Mouse (Mus musculus) kidney, adult 18-20 months (tissue): ENCODE measurements around the gene Pvr.
"Not testable (repeated sequence)": the region's sequence is repeated elsewhere in the genome, so short reads cannot be mapped to it uniquely, and the experiment has no call there.

ENCODE experiments used
- DNase-seq: peaks from one replicate; pipeline ENCODE4 v3.0.0; 2021

Gene Pvr

DNA sequence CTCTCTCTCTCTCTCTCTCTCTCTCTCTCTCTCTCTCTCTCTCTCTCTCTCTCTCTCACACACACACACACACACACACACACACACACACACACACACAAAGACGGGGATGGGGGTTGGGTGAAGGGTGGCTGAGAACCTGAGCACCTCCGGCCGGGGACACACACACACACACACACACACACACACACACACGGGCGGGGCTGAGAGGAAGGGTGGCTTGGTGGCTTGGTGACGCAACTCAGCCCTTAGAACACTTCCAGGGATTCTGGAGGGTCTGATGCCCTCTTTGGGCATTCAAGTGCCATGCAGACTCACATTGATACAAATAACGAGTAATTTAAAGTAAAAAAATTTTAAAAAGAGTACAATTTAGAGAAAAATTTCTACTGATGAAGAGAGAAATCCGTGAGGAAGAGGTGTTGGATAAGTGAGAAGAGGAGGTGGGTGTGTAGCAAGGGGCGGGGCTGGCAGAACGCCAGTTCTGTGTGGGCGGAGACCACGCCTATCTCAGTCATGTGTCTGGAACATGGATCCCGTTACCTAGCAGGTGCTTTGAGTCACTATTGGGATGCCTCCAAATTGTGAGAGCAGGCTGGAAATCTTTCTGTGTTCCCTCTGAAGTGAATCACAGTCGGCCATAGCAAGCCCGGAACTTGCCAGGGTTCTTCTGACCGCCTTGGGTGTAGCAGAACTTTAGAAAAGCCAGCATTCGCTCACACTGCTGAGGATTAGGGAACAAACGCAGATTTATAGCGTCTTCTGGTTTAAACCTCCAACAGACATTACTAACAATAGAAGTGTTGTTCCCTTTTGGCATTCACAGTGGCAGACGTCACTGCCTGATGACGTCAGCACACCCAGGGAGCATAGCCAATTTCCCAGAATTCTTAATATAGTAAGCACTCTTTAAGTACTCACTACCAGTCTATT, 12.2 kb upstream of the Pvr start:
- DNase-seq = peak; percentile 51

DNA sequence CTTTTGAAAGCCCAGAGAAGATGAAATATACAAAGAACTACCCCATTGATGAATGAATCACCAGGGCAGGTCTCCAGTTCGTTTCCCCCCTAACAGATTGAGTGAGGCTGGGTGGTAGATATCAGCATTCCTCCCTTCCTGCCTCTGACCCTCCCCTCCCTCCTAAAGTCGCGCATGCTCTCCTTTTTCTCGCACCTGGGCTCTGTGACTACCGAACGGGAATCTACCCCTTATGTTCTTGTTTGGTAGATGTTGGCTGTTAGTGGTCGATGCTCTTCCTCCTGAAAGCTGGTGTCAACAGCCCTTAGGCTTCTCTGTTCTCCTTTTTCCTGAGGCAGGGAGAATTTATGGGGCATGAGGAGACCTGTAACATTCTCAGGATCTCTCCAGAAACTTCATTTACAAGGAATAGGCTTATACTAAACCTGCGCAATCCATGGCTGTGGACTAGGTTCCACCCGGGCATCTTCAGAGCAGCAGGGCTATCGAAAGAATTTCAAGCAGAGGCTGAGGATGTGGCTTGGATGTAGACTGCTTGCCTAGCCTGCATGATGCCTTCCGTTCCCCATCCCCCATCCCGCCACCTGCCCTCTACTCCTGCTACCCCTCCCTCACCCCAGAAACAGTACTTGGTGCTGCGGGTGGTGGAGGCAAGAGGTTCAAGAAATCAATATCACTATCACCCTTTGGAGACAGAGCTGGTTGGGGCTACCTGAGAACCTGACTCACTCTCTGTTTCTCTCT, 11.3 kb upstream of the Pvr start:
- no peak for DNase-seq

DNA sequence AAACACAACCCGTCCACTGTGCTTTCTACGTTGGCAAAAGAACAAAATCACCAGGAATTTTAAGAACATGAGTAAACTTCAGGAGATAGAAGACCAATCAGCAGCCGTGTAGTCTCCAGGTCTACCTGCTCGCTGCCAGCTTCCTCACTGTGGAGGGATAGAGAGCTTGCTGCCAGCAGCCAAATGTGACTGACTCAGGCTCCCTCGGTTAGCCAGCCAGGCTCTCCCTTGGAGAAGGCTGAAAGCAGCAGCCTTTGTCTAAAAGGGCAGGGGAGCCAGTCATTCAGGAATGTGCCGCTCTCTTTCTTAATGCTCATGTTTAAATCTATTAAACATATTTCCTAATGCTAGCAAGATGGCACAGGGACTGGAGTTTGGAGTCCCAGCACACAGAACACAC, 9.5 kb upstream of the Pvr start:
- not testable (repeated sequence) for DNase-seq

DNA sequence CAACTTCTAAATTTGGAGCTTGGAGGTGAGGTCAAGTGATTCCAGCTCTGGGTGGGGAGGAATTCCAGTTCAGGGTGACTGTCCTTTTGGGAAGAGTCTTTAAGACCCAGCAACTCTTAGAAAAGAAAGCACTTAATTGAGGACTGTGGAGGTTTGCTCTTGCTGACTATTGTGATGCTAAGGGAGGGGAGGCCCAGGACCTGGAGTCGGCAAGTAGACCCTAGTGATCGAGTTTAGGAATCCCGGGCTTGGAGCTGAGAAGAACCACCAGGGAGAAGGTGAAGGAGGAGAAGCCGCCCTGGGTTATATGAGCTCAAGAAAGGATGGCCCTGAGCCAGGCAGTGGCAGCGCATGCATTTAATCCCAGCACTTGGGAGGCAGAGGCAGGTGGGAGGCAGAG, 7.5 kb upstream of the Pvr start:
- no peak for DNase-seq

DNA sequence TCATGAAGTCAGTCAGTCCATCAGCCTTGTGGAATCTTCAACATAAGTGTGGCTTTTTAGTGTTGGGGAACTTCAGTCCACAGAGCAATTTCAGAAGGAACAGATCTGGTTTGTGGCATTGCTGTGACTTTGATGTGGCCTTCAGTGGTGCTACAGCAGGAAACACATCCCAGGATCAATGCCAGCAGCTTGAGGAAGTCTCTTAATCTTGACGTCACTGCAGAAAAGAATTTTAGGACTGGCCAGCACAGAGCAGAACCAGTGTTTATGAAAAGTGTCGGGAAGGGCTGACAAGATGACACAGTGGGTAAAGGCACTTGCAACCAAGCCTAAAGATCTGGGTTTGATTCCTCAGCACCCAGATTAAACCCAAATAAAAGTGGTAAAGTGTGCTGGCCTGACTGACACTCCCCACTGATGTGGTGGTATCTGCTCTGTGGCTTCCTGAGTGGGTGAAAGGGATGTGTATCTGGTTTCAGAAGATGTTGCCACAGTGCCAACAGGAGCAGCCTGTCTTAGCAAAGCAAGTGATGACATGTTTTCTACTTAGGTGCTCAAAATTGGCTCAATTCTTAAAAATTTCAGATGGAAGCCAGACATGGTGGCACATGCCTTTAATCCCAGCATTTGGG, 6.0 kb upstream of the Pvr start:
- DNase-seq = no peak

DNA sequence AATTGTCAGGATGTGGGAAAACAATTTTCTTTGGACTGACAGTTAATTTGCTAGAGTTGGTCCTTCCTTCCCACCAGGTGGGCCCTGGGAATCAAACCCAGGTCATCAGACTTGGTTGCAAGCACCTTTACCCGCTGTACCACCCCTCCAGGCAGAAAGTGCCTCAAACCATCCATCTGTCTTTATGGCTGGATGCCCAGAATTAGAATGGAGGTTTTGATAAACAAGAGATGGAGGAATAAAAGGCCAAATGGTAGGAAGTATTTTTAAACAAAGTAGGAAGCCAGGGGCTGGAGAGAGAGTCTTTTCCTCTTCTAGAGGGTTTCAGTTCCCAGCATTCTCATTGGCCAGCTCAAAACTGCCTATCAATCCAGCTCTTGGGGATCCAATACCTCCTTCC, 4.4 kb upstream of the Pvr start:
- no peak for DNase-seq

DNA sequence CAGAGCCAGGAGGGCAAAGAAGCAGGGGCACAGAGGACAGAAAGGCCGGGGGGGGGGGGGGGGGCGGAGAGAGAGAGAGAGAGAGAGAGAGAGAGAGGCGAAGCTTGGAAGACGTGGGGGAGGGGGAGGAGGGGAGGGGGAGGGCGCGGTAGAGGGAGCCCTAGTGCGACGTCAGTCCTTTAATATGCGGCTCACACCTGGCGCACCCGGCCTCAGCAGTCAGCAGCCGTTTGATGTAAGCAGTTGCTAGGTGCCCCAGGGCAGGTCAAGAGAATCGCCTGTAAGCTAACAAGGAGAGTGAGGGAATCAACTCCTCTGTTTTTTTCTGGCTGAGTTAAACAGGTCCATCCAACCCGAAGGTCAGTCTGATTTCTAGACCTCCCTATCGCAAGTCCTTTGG, 2.8 kb upstream of the Pvr start:
- peak; percentile 26 for DNase-seq

DNA sequence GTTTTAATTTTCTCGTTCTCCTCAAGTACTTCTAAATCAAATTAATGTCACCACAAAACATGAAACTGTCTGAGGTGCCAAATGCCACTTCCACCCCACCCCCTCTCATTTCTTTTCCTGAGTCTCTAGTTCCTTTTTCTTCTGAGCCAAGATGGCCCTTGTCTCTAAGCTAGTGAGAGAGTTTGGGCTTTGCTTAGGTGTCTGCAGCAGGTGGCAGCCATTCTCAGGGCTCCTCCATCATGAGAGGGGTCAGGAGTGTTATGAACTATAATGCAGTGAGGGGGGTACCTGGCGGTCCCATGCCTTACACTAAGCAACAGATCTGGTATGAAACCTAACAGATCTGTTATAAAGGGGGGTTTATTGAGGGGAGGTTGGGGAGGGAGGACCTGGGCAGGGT, 2.4 kb upstream of the Pvr start:
- no peak for DNase-seq

DNA sequence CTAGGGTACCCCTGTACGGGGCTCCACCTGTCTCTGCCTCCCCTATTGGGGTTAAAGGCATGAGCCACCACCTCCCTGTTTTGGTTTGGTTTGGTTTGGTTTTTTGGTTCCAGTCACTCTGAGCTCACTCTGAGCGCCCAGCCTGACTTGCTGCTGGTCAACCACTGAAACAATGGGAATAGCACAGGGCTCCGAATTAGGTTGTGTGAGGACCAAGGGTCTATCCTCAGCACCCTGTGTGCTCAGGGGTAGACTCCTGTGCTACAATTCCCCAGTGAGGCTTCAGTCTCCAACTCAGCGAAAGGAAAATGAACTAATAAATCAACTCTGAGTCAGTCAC, 824 bp downstream of the Pvr start:
- DNase-seq = no peak

DNA sequence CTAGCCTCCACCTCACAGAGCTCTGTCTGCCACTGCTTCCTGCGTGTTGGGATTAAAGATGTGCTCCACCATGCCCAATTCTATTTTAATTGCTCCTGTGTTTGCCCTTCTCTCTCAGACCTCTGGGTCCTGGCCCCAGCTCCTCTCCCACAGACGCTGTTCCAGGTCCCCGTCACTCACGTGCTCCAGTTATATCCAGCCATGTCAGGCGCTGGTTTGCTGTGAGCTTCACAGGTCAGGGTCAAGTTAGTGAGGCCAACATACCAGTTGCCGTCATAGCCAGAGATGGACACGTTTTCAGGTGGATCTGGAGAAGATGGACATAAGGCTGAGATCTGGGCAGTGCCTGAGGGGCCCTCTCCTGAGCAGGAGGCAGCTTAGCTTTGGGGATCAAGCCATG, 6.4 kb downstream of the Pvr start:
- DNase-seq = no peak

DNA sequence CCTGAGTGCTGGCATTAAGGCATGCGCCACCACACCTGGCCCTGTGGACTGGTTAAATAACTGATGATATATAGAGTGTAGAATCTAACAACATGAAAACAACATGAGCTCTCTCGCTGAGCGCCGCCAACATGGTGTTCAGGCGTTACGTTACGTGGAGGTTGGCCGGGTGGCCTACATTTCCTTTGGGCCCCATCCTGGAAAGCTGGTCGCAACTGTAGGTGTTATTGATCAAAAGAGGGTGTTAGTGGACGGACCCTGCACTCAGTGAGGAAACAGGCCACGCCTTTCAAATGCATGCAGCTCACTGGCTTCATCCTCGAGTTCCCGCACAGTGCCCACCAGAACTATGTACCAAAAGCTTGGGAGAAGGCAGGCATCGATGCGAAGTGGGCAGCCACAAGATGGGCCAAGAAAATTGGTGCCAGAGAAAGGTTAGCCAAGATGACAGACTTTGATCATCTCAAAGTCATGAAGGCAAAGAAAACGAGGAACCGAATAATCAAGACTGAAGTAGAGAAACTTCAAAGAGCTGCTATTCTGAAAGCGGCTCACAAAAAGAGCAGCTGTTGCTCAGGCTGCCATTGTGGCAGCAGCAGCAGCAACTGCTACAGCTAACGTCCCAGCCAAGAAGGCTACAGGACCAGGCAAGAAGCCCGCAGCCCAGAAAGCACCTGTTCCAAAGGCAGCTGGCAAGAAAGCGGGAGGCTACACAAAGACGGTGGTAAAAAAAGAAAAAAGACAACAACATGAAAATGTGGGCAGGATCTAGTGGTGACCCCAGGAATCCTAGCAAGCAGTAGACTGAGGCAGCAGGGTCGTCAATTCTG, 9.1 kb downstream of the Pvr start:
- DNase-seq = no peak

DNA sequence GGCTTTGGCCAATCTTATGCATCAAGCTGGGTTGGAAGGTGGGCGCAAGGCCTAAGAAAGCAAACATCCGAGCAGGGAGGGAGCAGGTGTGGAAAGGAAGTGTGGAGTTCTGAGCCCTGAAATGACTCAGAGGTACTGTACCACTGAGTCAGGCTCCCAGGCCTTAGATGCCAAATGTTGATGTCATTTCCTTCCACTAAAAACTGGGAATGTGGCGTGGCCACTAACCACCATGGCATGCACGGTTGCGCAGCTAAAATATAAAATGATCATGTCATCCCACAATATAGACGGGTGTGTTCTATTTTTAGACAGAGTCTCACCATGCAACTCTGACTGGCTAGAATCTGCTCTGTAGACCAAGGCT, 9.7 kb downstream of the Pvr start:
- DNase-seq = no peak

DNA sequence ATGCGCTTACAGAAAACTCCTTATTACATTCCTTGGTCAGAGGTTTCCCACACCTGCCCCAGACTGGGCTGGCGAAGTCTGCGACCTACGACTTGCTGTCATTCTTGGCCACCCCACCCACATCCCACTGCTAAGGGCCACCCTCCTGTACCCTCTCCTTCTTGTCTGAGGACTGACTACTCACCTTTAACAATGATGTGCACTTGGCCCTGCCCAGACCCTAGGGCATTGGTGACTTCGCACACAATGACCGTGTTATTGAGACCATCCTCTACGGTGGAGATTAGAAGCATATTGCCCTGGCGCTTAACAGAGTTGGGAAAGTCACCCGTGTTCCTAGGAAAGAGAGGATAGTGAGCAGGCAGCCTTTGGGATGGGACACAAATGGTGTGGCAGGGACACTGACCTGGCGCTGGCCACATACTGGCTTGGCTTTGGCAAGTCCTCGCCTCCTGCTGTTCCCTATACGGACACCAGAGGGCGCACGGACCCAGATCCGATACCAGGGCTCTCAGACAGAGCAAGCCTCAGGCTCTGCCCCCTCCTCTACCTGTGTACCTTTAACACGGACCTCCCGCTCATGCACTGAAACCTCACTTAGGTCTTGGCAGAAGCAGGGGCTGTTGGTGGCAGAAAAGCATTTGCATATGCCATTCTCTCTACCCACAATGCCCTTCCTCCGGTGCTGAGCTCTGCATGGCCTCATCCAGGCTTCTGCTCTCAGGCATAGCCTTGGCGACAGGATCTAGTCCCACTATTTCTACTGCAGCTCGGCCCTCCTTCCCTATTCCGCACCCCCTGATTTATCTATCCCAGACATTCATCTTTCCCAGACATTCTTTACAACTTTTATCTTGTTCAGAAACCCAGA, 10.3 kb downstream of the Pvr start:
- DNase-seq = peak; percentile 89

DNA sequence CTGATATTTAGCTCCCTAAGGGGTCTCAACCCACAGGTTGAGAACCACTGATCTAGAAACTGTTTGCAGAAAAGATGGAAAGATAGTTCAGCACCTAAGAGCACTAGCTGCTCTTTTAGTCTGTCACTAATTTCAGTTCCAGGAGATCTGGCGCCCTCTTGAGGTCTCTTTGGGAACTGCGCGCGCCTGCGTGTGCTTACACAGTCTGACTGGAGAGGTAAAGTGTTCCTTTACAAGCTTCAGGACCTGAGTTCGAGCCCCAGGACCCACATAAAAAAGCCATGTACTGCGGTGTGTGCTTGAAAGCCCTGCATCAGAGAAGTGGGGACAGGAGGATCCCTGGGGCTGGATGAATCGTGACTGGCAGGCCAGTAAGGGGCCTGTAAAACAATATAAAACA, 31.1 kb downstream of the Pvr start:
- DNase-seq = peak; percentile 61

DNA sequence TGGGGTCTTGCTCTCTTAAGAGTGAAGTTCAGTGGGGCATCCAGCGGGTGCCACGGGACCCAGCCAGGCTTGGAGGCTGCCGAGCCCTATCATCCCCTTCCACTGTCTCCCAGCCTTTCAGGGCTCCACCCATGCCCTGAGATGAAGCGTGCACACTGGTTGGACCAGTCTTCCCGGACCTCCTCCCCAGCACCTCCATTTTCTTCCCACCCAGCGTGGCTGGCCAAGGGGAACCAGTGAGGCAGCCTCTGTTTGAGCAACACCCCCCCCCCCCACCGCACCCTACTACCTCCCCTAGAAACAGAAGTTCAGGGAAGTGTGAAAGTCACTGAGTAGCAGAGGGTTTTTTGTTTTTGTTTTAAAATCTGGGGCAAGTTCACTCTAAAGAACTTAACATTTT, 33.1 kb downstream of the Pvr start, which contains the start of gene Ceacam19:
TSS of gene Ceacam19 (minus strand) at position 117 of the 400 bp plus-strand sequence.
- no peak for DNase-seq

DNA sequence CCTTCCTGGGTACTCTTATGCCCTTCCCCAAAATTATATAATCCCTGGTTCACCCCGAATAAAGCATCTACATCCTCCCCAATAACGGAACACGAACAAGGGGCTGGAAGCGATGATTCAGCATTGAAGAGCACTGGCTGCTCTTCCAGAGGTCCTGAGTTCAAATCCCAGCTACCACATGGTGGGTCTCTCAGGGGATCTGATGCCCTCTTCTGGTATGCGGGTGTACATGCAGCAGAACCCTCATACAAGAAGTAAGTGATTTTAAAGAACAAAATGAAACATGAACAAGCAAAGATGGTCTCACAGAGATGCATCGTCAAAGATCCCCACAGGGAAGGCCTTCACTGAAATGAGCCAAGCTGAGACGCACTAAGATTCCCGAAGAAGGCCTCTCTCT, 40.2 kb downstream of the Pvr start:
- DNase-seq = no peak

DNA sequence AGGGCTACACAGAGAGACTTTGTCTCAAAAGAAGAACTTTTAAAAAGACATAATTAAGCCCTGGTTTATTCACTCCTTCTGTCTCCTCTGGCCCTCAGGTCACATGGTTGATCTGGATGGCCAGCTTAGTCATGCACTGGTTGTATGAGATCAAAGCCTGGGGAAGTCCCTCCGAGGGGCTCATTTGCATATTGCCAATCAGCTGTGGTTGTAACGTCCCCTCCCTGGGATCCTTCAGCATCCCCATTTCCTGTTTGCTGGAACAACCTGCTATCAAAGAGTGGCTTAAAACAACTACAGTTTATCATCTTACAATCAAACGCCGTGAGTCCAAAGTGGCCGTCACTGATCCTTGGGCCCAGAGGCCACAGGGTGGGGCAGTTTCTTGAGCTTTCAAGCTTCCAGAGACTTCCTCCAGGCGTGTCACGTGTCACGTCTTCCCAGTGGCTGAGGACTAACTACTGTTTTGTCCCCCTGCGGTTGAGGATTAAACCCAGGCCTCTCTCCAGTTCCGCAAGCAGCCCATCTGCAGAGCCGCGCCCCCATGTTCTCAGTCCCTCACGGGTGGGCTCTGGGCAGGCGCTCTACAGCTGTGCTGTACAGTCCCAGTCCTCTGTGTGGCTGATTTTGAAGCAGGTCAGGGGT, 44.1 kb downstream of the Pvr start:
- no peak for DNase-seq

DNA sequence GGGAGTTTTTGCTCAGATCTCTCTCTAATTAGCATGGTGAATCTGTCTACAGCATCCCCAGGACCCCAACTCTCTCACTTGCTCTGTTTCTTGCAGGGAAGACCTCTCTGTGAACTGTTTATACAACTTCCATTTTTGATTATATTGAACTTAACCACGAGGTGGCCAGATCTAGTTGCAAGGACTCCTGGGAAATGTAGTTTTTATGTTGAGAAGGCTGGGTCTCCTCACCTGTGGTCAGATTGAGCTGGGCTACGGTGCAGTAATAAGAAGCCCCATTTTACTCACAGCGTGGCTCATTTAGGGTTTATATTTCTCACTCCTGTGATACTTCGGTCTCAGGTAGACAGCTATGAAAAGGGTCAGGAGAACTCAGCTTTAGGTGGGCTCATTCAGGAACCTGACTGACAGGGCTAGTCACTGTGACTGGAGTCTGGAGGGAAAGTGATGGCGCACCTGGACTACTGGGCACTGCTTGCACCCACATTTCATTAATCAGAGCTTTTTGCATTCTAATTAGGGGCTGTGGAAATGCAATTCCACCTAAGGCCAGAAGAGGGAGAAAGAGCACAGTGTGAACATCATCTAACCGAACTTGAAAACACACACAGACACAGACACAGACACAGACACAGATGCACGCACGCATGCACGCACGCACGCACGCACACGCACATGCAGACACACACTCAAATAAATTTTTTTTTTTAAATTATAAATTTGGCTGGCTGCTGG, 44.8 kb downstream of the Pvr start:
- DNase-seq = peak; percentile 50

DNA sequence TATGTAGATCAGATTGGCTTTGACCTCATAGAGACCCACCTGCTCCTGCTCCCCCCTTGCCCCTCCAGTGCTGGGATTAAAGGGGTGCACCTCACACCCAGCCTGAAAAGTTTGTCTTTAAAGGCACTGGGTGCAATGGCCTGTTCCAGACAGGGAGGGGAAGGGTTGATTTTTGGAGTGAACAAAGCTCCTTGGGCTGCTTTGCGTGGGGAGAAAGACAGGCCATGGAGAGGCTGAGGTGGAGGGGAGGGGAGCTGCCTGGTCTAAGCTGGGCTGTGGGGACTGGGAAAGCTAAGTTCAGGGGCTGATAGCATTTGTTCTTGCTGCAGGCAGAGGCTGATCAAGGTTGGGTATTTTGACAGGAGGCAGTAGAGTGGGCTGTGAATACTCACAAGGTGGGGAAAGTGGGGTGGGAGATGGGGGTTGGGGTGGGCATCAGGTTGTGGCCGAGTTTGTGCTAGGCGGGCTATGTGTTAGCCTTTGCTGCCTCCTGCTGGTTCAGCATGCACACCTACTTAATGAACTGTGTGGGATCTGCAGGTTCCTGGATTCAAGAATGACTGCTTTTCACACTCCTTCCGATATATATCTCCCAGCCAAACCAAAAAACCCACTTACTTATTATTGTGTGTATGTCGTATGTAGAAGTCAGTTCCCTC, 48.9 kb downstream of the Pvr start:
- peak; percentile 56 for DNase-seq

DNA sequence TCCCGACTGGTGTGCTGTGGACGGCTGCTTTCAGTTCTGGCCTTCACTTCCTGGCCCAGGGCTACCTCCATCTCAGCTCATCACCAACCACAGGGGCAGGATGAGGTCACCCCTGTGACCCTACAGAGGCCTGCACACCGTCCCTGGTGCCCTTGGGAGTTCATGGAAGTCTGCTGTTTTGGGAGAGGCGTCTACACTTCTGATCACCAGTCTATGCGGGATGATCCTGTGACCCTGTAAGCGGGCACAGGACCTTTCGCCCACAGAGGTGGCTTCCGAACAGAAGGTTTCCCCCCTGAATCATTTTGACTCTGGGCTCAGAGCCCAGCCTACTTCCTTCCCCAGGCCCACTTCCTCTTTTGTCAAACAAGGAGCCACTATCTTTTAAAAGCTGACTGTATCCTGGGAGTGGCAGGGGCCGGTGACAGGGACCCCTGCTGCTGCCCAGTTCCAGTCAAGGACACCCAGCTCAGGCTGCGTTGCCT, 49.8 kb downstream of the Pvr start:
- DNase-seq = peak; percentile 45
